Mouse (Mus musculus) hindbrain, postnatal 0 days (tissue): ENCODE results near the gene Pde2a. TPM values are rescaled to one million over a fixed set of nuclear protein-coding genes. Genes with fewer than 3 reads are reported as not detected.

Experiments used
- ATAC-seq: fragments of 200-750 bp; cut with Nextera tagmentation; 2 replicates; pipeline ENCODE4 v1.8.0; 2017; ENCODE audit warnings: mild to moderate bottlenecking, moderate TSS enrichment, moderate library complexity
- DNase-seq: peaks from one replicate; pipeline ENCODE4 v3.0.0-alpha.2; 2015; ENCODE audit warnings: low spot score
- H3K27ac ChIP-seq: fragments of 300-500 bp; sonication (generic); 2 replicates; pipeline ENCODE4 v1.5.1; 2014; ENCODE audit warnings: mild to moderate bottlenecking
- H3K27me3 ChIP-seq: fragments of 300-500 bp; sonication (generic); 2 replicates; pipeline ENCODE4 v1.6.1; 2014; ENCODE audit warnings: low read length, mixed read lengths; ENCODE audit not compliant: insufficient read depth
- H3K36me3 ChIP-seq: fragments of 300-500 bp; sonication (generic); 2 replicates; pipeline ENCODE4 v1.6.1; 2014; ENCODE audit warnings: low read length, mixed read lengths; ENCODE audit not compliant: insufficient read depth
- H3K4me1 ChIP-seq: fragments of 300-500 bp; sonication (generic); 2 replicates; pipeline ENCODE4 v1.6.1; 2014; ENCODE audit warnings: antibody characterized with exemption, low read length, mixed read lengths; ENCODE audit not compliant: insufficient read depth
- H3K4me2 ChIP-seq: fragments of 300-500 bp; sonication (generic); 2 replicates; pipeline ENCODE4 v1.6.1; 2014; ENCODE audit warnings: low read depth, mild to moderate bottlenecking, low read length, moderate library complexity, mixed read lengths
- H3K4me3 ChIP-seq: fragments of 300-500 bp; sonication (generic); 2 replicates; pipeline ENCODE4 v1.5.1; 2014; ENCODE audit warnings: low read length
- H3K9ac ChIP-seq: fragments of 300-500 bp; sonication (generic); replicated peaks from 2 replicates; pipeline ENCODE4 v1.6.1; 2014; ENCODE audit warnings: mild to moderate bottlenecking, low read length, moderate library complexity, mixed read lengths
- H3K9me3 ChIP-seq: fragments of 300-500 bp; sonication (generic); 2 replicates; pipeline ENCODE4 v1.6.1; 2016; ENCODE audit warnings: low read length, mixed read lengths
- CTCF ChIP-seq: IDR thresholded peaks from 2 replicates; pipeline ENCODE4 v1.5.1; 2016; ENCODE audit warnings: antibody characterized with exemption, control low read depth, low read depth
- WGBS: fragments of 180-500 bp; shearing (Covaris S2); extraction: QIAGEN DNeasy Blood & Tissue Kit; methylation state at CpG from one replicate; pipeline ENCODE4 v1.1.7; 2014; 5-methylcytosine and 5-hydroxymethylcytosine counted together
- polyA plus RNA-seq: library from polyadenylated mRNA; unstranded; fragments of >200 nt; fragmentation: Nextera tagmentation; extraction: Ambion mirVana; gene quantifications from 2 replicates; pipeline ENCODE4 v1.2.1, GENCODE M21; 2015
- total RNA-seq: library from RNA; depleted of rRNA; stranded (reverse); fragments of >200 nt; gene quantifications from 2 replicates; pipeline ENCODE4 v1.2.3, GENCODE M21; 2014

The Pde2a gene
- total and polyA plus RNA-seq, 2 experiments from 2014 or later = 27.1 to 55.8 TPM

DNA sequence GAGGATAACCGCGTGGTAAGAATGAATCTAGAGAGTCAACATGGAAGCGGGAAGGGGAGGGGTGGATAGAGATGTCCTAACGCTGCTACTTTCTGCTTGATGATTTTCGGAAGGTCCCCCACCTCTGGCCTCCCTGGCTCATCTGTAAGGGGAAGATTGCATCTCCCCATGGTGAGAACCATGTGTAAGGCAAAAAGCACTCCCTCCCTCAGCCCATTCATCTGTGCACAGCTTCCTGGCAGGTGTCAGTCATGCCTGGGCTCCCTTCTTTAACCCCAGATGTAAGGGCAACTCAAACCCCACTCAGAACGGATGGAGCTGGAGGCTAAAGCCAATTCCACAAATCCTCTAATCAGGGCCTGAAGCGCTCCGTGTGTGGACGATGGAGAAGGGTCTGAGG lies 78.2 kb downstream of the Pde2a start:
- ATAC-seq (no peak), DNase-seq (no peak)
- no peak for TF ChIP-seq CTCF
- H3K27me3 ChIP-seq = no peaks in the 10 kb centered on the region
- WGBS = 76% methylated on average over 9 of the region's 9 CpGs
- no peaks in the 10 kb centered on the region for H3K9me3 ChIP-seq
- no peak overlapping the region for H3K27ac ChIP-seq
- no peaks in the 10 kb centered on the region for H3K4me1 ChIP-seq
- H3K36me3 ChIP-seq = no peaks in the 10 kb centered on the region
- no peak overlapping the region for H3K9ac ChIP-seq
- no peak overlapping the region for H3K4me2 ChIP-seq
- H3K4me3 ChIP-seq = no peak overlapping the region

DNA sequence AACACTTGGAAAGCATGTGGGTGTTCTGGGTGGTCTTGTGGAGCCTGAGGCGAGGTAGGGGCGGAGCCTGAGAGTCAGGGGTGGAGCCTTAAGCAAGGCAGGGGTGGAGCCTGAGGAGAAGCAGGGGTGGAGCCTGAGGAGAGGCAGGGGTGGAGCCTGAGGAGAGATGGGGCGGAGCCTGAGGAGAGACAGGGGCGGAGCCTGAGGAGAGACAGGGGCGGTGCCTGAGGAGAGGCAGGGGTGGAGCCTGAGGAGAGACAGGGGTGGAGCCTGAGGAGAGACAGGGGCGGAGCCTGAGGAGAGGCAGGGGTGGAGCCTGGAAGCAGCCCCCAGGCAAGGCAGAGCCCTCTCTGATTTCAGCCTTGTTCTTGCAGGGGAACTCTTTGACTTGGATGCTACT lies 79.7 kb downstream of the Pde2a start:
- no peak overlapping the region for H3K9ac ChIP-seq
- TF ChIP-seq CTCF = no peak
- WGBS = 91% methylated on average over 5 of the region's 6 CpGs

DNA sequence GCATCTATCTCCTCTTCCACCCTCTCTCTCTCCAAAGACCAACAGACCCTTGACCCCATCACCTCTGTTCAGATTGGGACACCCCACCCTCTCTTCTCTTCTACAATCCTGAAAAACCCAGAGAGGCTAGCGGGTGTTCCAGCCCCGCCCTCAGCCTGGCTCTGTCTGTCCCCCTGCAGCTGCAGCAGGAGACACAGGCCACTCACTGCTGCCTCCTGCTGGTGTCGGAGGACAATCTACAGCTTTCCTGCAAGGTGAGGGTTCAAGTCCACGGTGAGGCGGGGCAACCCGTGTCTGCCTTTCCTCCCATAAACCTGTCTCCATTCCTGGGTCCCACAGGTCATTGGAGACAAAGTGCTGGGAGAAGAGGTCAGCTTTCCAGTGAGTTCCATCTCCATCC lies 80.2 kb downstream of the Pde2a start:
- peak; percentile 50 for TF ChIP-seq CTCF
- Histone ChIP-seq H3K36me3 (no peaks in the 10 kb centered on the region), H3K27me3 (0 out of 2 replicates have a peak, but pooled peaks cover 9% of the 10 kb centered on the region), H3K9me3 (no peaks in the 10 kb centered on the region), H3K4me2 (no peak overlapping the region), H3K27ac (no peak overlapping the region), H3K9ac (no peak overlapping the region), H3K4me1 (no peaks in the 10 kb centered on the region), H3K4me3 (no peak overlapping the region)
- DNase-seq (no peak), ATAC-seq (no peak)
- 77% methylated on average over 6 of the region's 6 CpGs for WGBS

More for the DNA sequence above, 79.7 kb downstream of the Pde2a start:
- H3K4me3 ChIP-seq = no peak overlapping the region
- no peak overlapping the region for H3K27ac ChIP-seq
- H3K4me1 ChIP-seq = no peaks in the 10 kb centered on the region
- DNase-seq (no peak), ATAC-seq (no peak)
- H3K27me3 ChIP-seq = 0 out of 2 replicates have a peak, but pooled peaks cover 8% of the 10 kb centered on the region
- H3K4me2 ChIP-seq = no peak overlapping the region
- no peaks in the 10 kb centered on the region for H3K36me3 ChIP-seq
- H3K9me3 ChIP-seq = no peaks in the 10 kb centered on the region

DNA sequence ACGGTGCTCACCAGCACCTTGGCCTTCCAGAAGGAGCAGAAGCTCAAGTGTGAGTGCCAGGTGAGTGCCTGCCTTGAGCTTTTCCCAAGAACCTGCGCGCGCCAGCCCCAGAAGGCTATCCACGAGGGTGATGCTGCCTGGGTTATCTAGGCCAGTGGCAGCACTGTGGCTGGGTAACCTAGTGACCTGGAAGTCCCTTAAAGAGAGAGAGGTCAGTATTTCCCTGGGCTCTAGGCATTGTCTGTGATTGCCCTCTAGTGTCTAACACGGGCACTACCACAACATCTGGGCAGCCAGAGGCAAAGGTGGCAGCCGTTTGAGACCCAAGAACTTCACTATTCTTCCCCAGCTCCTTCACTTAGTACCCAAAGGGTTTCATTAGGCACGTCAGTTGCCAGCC lies 81.9 kb downstream of the Pde2a start:
- ATAC-seq = no peak
- TF ChIP-seq CTCF = peak; percentile 90
- 29% methylated on average over 8 of the region's 8 CpGs for WGBS

DNA sequence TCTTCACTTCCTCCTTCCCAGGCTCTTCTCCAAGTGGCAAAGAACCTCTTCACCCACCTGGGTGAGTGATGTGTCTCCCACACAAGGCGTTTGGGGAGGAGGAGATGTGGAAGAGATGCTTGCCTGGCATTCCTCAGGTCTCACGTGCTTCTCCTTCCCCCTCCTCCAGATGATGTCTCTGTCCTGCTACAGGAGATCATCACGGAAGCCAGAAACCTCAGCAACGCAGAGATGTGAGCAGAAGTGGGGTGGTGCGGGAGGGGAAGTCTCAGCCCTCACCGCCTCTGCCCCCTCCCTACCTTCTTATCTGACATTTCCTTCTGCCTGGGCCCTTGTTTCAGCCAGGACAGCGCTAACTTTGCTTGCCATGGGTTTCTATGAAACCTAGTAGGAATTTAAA lies 82.3 kb downstream of the Pde2a start:
- 45% methylated on average over 7 of the region's 7 CpGs for WGBS
- TF ChIP-seq CTCF = no peak
- no peak for ATAC-seq
- Histone ChIP-seq H3K4me2 (no peak overlapping the region), H3K36me3 (no peaks in the 10 kb centered on the region), H3K4me3 (no peak overlapping the region), H3K4me1 (no peaks in the 10 kb centered on the region), H3K27me3 (0 out of 2 replicates have a peak, but pooled peaks cover 9% of the 10 kb centered on the region), H3K9me3 (no peaks in the 10 kb centered on the region), H3K9ac (no peak overlapping the region), H3K27ac (no peak overlapping the region)
- no peak for DNase-seq

More for the DNA sequence above, 81.9 kb downstream of the Pde2a start:
- H3K27ac ChIP-seq = no peak overlapping the region
- no peaks in the 10 kb centered on the region for H3K4me1 ChIP-seq
- H3K4me3 ChIP-seq = no peak overlapping the region
- no peak overlapping the region for H3K9ac ChIP-seq
- no peak overlapping the region for H3K4me2 ChIP-seq
- peak; percentile 70 for DNase-seq
- no peaks in the 10 kb centered on the region for H3K9me3 ChIP-seq
- H3K36me3 ChIP-seq = no peaks in the 10 kb centered on the region
- H3K27me3 ChIP-seq = 0 out of 2 replicates have a peak, but pooled peaks cover 9% of the 10 kb centered on the region

DNA sequence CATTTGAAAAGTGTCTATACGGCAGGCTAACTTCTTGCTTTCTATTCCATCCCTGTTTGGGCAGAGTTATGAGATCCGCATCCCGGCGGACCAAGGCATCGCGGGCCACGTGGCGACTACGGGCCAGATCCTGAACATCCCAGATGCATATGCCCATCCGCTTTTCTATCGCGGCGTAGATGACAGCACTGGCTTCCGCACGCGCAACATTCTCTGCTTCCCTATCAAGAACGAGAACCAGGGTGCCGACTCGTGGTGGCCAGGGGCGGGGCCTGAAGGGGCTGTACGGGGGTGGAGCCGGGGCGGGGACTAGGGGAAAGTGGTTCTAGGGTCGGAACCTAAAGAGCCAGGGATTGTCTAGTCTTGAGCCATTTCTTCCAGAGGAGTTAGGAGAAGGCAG lies 83.0 kb downstream of the Pde2a start:
- H3K4me2 ChIP-seq = peak overlapping the region; percentile 42
- no peak for TF ChIP-seq CTCF
- 0 out of 2 replicates have a peak, but pooled peaks cover 9% of the 10 kb centered on the region for H3K27me3 ChIP-seq
- H3K4me1 ChIP-seq = no peaks in the 10 kb centered on the region
- DNase-seq = peak; percentile 26
- H3K9ac ChIP-seq = no peak overlapping the region
- 17% methylated on average over 24 of the region's 24 CpGs for WGBS
- no peak for ATAC-seq
- no peaks in the 10 kb centered on the region for H3K36me3 ChIP-seq
- H3K4me3 ChIP-seq = peak overlapping the region; percentile 15; the same call in 1 of the 2 replicates
- H3K27ac ChIP-seq = no peak overlapping the region
- H3K9me3 ChIP-seq = no peaks in the 10 kb centered on the region

DNA sequence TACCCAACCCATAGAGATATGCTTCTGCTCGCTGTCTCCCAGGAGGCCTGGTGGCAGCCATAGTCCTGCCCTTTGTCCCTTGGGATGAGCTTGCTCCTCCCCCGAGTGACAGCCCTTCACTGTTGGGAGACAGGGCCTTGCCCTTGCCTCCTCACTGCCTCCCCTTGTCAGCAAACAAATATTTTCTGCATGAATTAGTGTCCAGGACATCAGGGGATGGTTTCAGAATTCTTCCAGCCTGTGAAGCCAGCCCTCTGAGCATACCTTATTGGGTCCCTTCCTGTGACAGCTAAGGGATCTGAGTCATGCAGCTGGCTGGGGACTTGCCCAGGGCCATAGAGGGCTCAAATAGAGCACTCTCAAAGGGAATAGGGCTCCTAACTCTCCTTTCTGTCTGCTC lies 87.7 kb downstream of the Pde2a start:
- Histone ChIP-seq H3K4me2 (no peak overlapping the region), H3K27ac (no peak overlapping the region), H3K9me3 (no peaks in the 10 kb centered on the region), H3K4me1 (no peaks in the 10 kb centered on the region), H3K9ac (no peak overlapping the region), H3K36me3 (no peaks in the 10 kb centered on the region), H3K27me3 (peaks cover 9% of the 10 kb centered on the region; the same call in 1 of the 2 replicates), H3K4me3 (no peak overlapping the region)
- no peak for ATAC-seq
- WGBS = 34% methylated on average over 2 of the region's 2 CpGs
- no peak for TF ChIP-seq CTCF
- DNase-seq = no peak
